Mouse (Mus musculus): ENCODE measurements around the gene Mndal. TPM values are rescaled to one million over a fixed set of nuclear protein-coding genes. Genes with fewer than 3 reads are reported as not detected.

The Mndal gene
- polyA plus RNA-seq, 1 experiment: 0.35 TPM

Other genes with a start within 250 kb of the Mndal start
- gene Ifi207, start 200.7 kb downstream of the Mndal start, polyA plus RNA-seq (2012; rRNA removed): 0.81 and 0.88 TPM in 2 replicates
- gene Ifi204, start 175.5 kb downstream of the Mndal start, polyA plus RNA-seq (2012; rRNA removed): 0.14 TPM in 1 of 2 replicates, not detected in the other
- 0.05 TPM in 1 of 2 replicates, not detected in the other for gene Ifi211, start 29.4 kb downstream of the Mndal start, polyA plus RNA-seq (2012; rRNA removed)
- 0.42 and 0.74 TPM in 2 replicates for gene Ifi203, start 181 bp upstream of the Mndal start, polyA plus RNA-seq (2012; rRNA removed)
- gene Ifi202b, start 40.3 kb upstream of the Mndal start, polyA plus RNA-seq (2012; rRNA removed): not detected in 2 replicates
- 0.11 and 0.14 TPM in 2 replicates for gene Ifi205, start 89.3 kb upstream of the Mndal start, polyA plus RNA-seq (2012; rRNA removed)
- gene Olfr433, start 98.2 kb upstream of the Mndal start, polyA plus RNA-seq (2012; rRNA removed): not detected in 2 replicates
- not detected in 2 replicates for gene Olfr432, start 106.7 kb upstream of the Mndal start, polyA plus RNA-seq (2012; rRNA removed)
- not detected in 2 replicates for gene Olfr430, start 124.1 kb upstream of the Mndal start, polyA plus RNA-seq (2012; rRNA removed)
- gene Olfr429, start 141.8 kb upstream of the Mndal start, polyA plus RNA-seq (2012; rRNA removed): not detected in 2 replicates
- gene Olfr427, start 154.4 kb upstream of the Mndal start, polyA plus RNA-seq (2012; rRNA removed): not detected in 2 replicates
- gene Olfr231, start 178.7 kb upstream of the Mndal start, polyA plus RNA-seq (2012; rRNA removed): 0.12 TPM in 1 of 2 replicates, not detected in the other
- gene Olfr424, start 189.0 kb upstream of the Mndal start, polyA plus RNA-seq (2012; rRNA removed): not detected in 2 replicates
- not detected in 2 replicates for gene Olfr420, start 213.1 kb upstream of the Mndal start, polyA plus RNA-seq (2012; rRNA removed)
- 4.4 and 5.2 TPM in 2 replicates for gene Spta1, start 230.3 kb upstream of the Mndal start, polyA plus RNA-seq (2012; rRNA removed)

Measured in testis, adult 2 months (tissue).